Mouse (Mus musculus) stomach, postnatal 0 days (tissue): ENCODE measurements around the gene Hdac11. TPM values are rescaled to one million over a fixed set of nuclear protein-coding genes. Genes with fewer than 3 reads are reported as not detected.
A peak's percentile ranks its signal among the peaks of the same experiment; 100 is the strongest.

Experiments used
- ATAC-seq: fragments of 200-750 bp; cut with Nextera tagmentation; 2 replicates; pipeline ENCODE4 v1.8.0; 2017; ENCODE audit not compliant: low FRiP score, low TSS enrichment
- DNase-seq: peaks from one replicate; pipeline ENCODE4 v3.0.0-alpha.2; 2016; ENCODE audit warnings: low spot score
- H3K27ac ChIP-seq: fragments of 300-500 bp; sonication (generic); replicated peaks from 2 replicates; pipeline ENCODE4 v1.5.1; 2014; ENCODE audit warnings: mild to moderate bottlenecking, control low read depth
- H3K27me3 ChIP-seq: fragments of 300-500 bp; sonication (generic); 2 replicates; pipeline ENCODE4 v1.6.1; 2014; ENCODE audit warnings: low read length; ENCODE audit not compliant: control insufficient read depth, insufficient read depth
- H3K36me3 ChIP-seq: fragments of 300-500 bp; sonication (generic); 2 replicates; pipeline ENCODE4 v1.6.1; 2014; ENCODE audit warnings: low read length, mixed read lengths; ENCODE audit not compliant: control insufficient read depth, insufficient read depth
- H3K4me1 ChIP-seq: fragments of 300-500 bp; sonication (generic); replicated peaks from 2 replicates; pipeline ENCODE4 v1.6.1; 2014; ENCODE audit warnings: antibody characterized with exemption; ENCODE audit not compliant: control insufficient read depth, insufficient read depth
- H3K4me2 ChIP-seq: fragments of 300-500 bp; sonication (generic); replicated peaks from 2 replicates; pipeline ENCODE4 v1.6.1; 2014; ENCODE audit warnings: low read depth, mild to moderate bottlenecking, control low read depth, moderate library complexity
- H3K4me3 ChIP-seq: fragments of 300-500 bp; sonication (generic); 2 replicates; pipeline ENCODE4 v1.5.1; 2014; ENCODE audit warnings: low read depth, low read length, control low read depth
- H3K9ac ChIP-seq: fragments of 300-500 bp; sonication (generic); 2 replicates; pipeline ENCODE4 v1.6.1; 2014; ENCODE audit warnings: mild to moderate bottlenecking, low read length, control low read depth, mixed read lengths
- H3K9me3 ChIP-seq: fragments of 300-500 bp; sonication (generic); 2 replicates; pipeline ENCODE4 v1.6.1; 2016; ENCODE audit warnings: low read length; ENCODE audit not compliant: control insufficient read depth
- CTCF ChIP-seq: IDR thresholded peaks from 2 replicates; pipeline ENCODE4 v1.5.1; 2016; ENCODE audit warnings: antibody characterized with exemption, low read depth, mild to moderate bottlenecking, moderate library complexity
- EP300 ChIP-seq: optimal IDR thresholded peaks from 2 replicates; pipeline ENCODE3; 2016; ENCODE audit warnings: antibody characterized with exemption
- WGBS: fragments of 180-500 bp; shearing (Covaris S2); extraction: QIAGEN DNeasy Blood & Tissue Kit; methylation state at CpG from one replicate; pipeline ENCODE4 v1.1.7; 2014; 5-methylcytosine and 5-hydroxymethylcytosine counted together
- polyA plus RNA-seq: library from polyadenylated mRNA; unstranded; fragments of >200 nt; fragmentation: Nextera tagmentation; extraction: Ambion mirVana; gene quantifications from 2 replicates; pipeline ENCODE4 v1.2.1, GENCODE M21; 2015

Gene Hdac11
- polyA plus RNA-seq, 1 experiment from 2014 or later, result 6.5 TPM

- H3K4me2 ChIP-seq, result peak overlapping the region; percentile 56
- H3K9ac ChIP-seq, result no peak overlapping the region
- H3K4me1 ChIP-seq, result peaks cover 4% of the 10 kb centered on the region; the same call in 1 of the 2 replicates
- no peaks in the 10 kb centered on the region for H3K36me3 ChIP-seq
- WGBS, result 56% methylated on average over 21 of the region's 21 CpGs
- ATAC-seq, result no peak
- H3K27ac ChIP-seq, result no peak overlapping the region
- H3K27me3 ChIP-seq, result no peaks in the 10 kb centered on the region
- no peak for DNase-seq
- no peaks in the 10 kb centered on the region for H3K9me3 ChIP-seq
- TF ChIP-seq EP300, result no peak
- peak overlapping the region; percentile 27; the same call in 1 of the 2 replicates for H3K4me3 ChIP-seq
These were observed 57.1 kb downstream of the Hdac11 start for GRCm38 (mm10) chr6:91213287-91214218.

GRCm38 (mm10) chr6:91215454-91215853 lies 59.0 kb downstream of the Hdac11 start:
- H3K4me3 ChIP-seq, result no peak overlapping the region
- ATAC-seq (no peak), DNase-seq (no peak)
- H3K36me3 ChIP-seq, result no peaks in the 10 kb centered on the region
- H3K27ac ChIP-seq, result no peak overlapping the region
- H3K4me2 ChIP-seq, result no peak overlapping the region
- 62% methylated on average over 1 of the region's 1 CpGs for WGBS
- no peaks in the 10 kb centered on the region for H3K9me3 ChIP-seq
- no peaks in the 10 kb centered on the region for H3K27me3 ChIP-seq
- peaks cover 4% of the 10 kb centered on the region; the same call in 1 of the 2 replicates for H3K4me1 ChIP-seq
- no peak for TF ChIP-seq CTCF
- TF ChIP-seq EP300, result no peak
- no peak overlapping the region for H3K9ac ChIP-seq

- no peak for DNase-seq
- H3K27ac ChIP-seq, result no peak overlapping the region
- no peaks in the 10 kb centered on the region for H3K36me3 ChIP-seq
- H3K9ac ChIP-seq, result no peak overlapping the region
- 40% methylated on average over 9 of the region's 9 CpGs for WGBS
- no peak overlapping the region for H3K4me2 ChIP-seq
- ATAC-seq, result no peak
- H3K27me3 ChIP-seq, result no peaks in the 10 kb centered on the region
- no peaks in the 10 kb centered on the region for H3K9me3 ChIP-seq
- TF ChIP-seq CTCF (no peak), EP300 (no peak)
- H3K4me3 ChIP-seq, result no peak overlapping the region
- no peaks in the 10 kb centered on the region for H3K4me1 ChIP-seq
These were observed 62.0 kb downstream of the Hdac11 start for GRCm38 (mm10) chr6:91218445-91218844.

GRCm38 (mm10) chr6:91218871-91219270 lies 62.4 kb downstream of the Hdac11 start:
- H3K27me3 ChIP-seq, result no peaks in the 10 kb centered on the region
- 73% methylated on average over 3 of the region's 3 CpGs for WGBS
- no peak for ATAC-seq
- no peak overlapping the region for H3K27ac ChIP-seq
- H3K4me3 ChIP-seq, result no peak overlapping the region
- H3K9ac ChIP-seq, result no peak overlapping the region
- no peaks in the 10 kb centered on the region for H3K36me3 ChIP-seq
- no peaks in the 10 kb centered on the region for H3K4me1 ChIP-seq
- no peak overlapping the region for H3K4me2 ChIP-seq
- TF ChIP-seq CTCF (no peak; the same call in 1 of the 2 replicates), EP300 (no peak)
- no peak for DNase-seq
- H3K9me3 ChIP-seq, result no peaks in the 10 kb centered on the region

GRCm38 (mm10) chr6:91220062-91220461 lies 63.6 kb downstream of the Hdac11 start:
- no peak for ATAC-seq
- H3K9me3 ChIP-seq, result no peaks in the 10 kb centered on the region
- H3K9ac ChIP-seq, result no peak overlapping the region
- no peak for DNase-seq
- TF ChIP-seq EP300 (no peak), CTCF (no peak)
- H3K27me3 ChIP-seq, result no peaks in the 10 kb centered on the region
- H3K4me1 ChIP-seq, result no peaks in the 10 kb centered on the region
- H3K4me2 ChIP-seq, result no peak overlapping the region
- no peak overlapping the region for H3K4me3 ChIP-seq
- H3K27ac ChIP-seq, result no peak overlapping the region
- H3K36me3 ChIP-seq, result no peaks in the 10 kb centered on the region

GRCm38 (mm10) chr6:91221094-91221493 lies 64.6 kb downstream of the Hdac11 start:
- Histone ChIP-seq H3K9me3 (no peaks in the 10 kb centered on the region), H3K9ac (no peak overlapping the region), H3K36me3 (no peaks in the 10 kb centered on the region), H3K27me3 (no peaks in the 10 kb centered on the region), H3K4me1 (no peaks in the 10 kb centered on the region), H3K27ac (no peak overlapping the region), H3K4me2 (no peak overlapping the region), H3K4me3 (no peak overlapping the region)
- WGBS, result 11% methylated on average over 3 of the region's 3 CpGs
- DNase-seq (peak; percentile 59), ATAC-seq (no peak)
- TF ChIP-seq EP300, result no peak
- TF ChIP-seq CTCF, result no peak
